Mouse (Mus musculus): ENCODE measurements around the gene Cdk19.

The Cdk19 gene

GRCm38 (mm10) chr10:40339351-40339964 is at the start of gene Cdk19:
TSS of gene Cdk19 (plus strand) at chr10:40339564.
- DNase-seq (ENCODE audit: low read depth, low spot score), result peak; percentile 58

- DNase-seq (ENCODE audit: low read depth, low spot score), result no peak
These were observed 46.7 kb upstream of the Cdk19 start for GRCm38 (mm10) chr10:40292640-40293039.

GRCm38 (mm10) chr10:40300648-40301171 is 38.7 kb upstream of the Cdk19 start:
- peak; percentile 88 for DNase-seq (ENCODE audit: low read depth, low spot score)

GRCm38 (mm10) chr10:40301181-40302075 is 37.9 kb upstream of the Cdk19 start:
- peak; percentile 30 for DNase-seq (ENCODE audit: low read depth, low spot score)

- peak; percentile 99 for DNase-seq (ENCODE audit: low read depth, low spot score)
These were observed 37.0 kb upstream of the Cdk19 start, which contains the start of gene Amd1 for GRCm38 (mm10) chr10:40302140-40302985. TSS of gene Amd1 (minus strand) at chr10:40302186.

- no peak for DNase-seq (ENCODE audit: low read depth, low spot score)
These were observed 33.4 kb upstream of the Cdk19 start for GRCm38 (mm10) chr10:40305989-40306388.

GRCm38 (mm10) chr10:40307826-40308583 is 31.4 kb upstream of the Cdk19 start:
- DNase-seq (ENCODE audit: low read depth, low spot score), result no peak

- DNase-seq (ENCODE audit: low read depth, low spot score), result no peak
These were observed 29.3 kb upstream of the Cdk19 start for GRCm38 (mm10) chr10:40309884-40310635.

- DNase-seq (ENCODE audit: low read depth, low spot score), result no peak
These were observed 26.6 kb upstream of the Cdk19 start for GRCm38 (mm10) chr10:40312781-40313180.

- no peak for DNase-seq (ENCODE audit: low read depth, low spot score)
These were observed 22.4 kb upstream of the Cdk19 start for GRCm38 (mm10) chr10:40316841-40317585.

GRCm38 (mm10) chr10:40320306-40320705 is 19.1 kb upstream of the Cdk19 start:
- no peak for DNase-seq (ENCODE audit: low read depth, low spot score)

- no peak for DNase-seq (ENCODE audit: low read depth, low spot score)
These were observed 11.3 kb upstream of the Cdk19 start for GRCm38 (mm10) chr10:40328004-40328551.

- DNase-seq (ENCODE audit: low read depth, low spot score), result no peak
These were observed 9.1 kb upstream of the Cdk19 start for GRCm38 (mm10) chr10:40330262-40330661.

GRCm38 (mm10) chr10:40332864-40333263 is 6.5 kb upstream of the Cdk19 start:
- DNase-seq (ENCODE audit: low read depth, low spot score), result no peak

GRCm38 (mm10) chr10:40342036-40342435 is 2.7 kb downstream of the Cdk19 start:
- no peak for DNase-seq (ENCODE audit: low read depth, low spot score)

- DNase-seq (ENCODE audit: low read depth, low spot score), result no peak
These were observed 7.5 kb downstream of the Cdk19 start for GRCm38 (mm10) chr10:40346776-40347403.

- no peak for DNase-seq (ENCODE audit: low read depth, low spot score)
These were observed 8.1 kb downstream of the Cdk19 start for GRCm38 (mm10) chr10:40347461-40347954.

Measured in forelimb bud, embryonic 11.5 days (tissue).